8 mouse cellular contexts compared by ENCODE assay signal in the genomic region with DNA sequence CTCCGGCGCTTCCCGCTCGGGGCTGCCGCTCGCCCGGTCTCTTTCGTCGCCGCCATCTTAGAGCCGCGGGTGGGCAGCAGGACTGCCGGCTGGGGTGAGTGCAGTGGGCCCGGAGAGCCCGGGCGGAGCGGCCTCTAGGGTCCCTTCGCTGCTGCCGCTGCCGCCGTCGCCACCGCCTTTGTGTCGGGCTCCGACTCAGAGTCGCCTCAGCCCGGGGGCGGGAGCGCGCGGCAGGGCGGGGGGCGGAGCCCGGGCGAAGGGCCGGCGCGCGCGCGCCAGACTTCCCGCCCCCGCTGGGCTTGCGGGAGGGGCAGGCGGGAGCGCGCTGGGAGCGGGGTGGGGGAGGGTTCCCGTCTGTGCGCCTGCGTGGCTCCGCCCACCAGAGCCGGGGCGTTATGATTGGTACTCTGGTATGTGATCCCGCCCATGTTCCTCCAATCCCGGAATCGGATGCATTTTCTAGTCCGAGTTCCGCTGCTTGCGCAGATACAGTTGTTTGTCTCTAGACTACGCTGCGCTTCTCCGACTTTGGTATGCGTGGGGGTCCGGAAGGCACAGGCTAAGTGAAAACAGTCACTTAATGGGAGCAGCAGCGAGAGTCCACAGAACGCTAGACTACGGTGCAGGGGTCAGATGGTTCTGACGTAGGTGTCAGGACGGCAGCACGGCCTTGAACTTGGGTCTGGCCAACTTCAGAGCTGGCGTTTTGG. TPM values are rescaled to one million over a fixed set of nuclear protein-coding genes. Genes with fewer than 3 reads are reported as not detected.
DNase-seq lines count a peak whose midpoint lies in the region; ATAC-seq and TF ChIP-seq lines count a peak whose summit lies in the region.

No protein-coding gene starts in this region.

- H3K9me3 ChIP-seq in MEL (replicated peaks; ENCODE audit: insufficient read depth, low read length): no peaks in the 10 kb centered on the region
- no peaks in the 10 kb centered on the region for H3K9me3 ChIP-seq in forebrain, postnatal 0 days (ENCODE audit: low read length)
- H3K9me3 ChIP-seq in neural tube, embryonic 15.5 days (replicated peaks): no peaks in the 10 kb centered on the region

- peak; percentile 97 for DNase-seq in MEL (ENCODE audit: low read depth, low spot score)
- peak; percentile 94 to 95 for DNase-seq in cerebellum, adult 2 months
- DNase-seq in forebrain, postnatal 0 days: peak; percentile 99
- peak; percentile 96 for DNase-seq in heart, postnatal 4 days
- DNase-seq in layer of hippocampus, adult 2 months (ENCODE audit: low spot score in 2 of 2): peak; percentile 92 to 94
- peak; percentile 90 for DNase-seq in lung, adult 2 months
- peak; percentile 97 for DNase-seq in testis, postnatal 10 days (ENCODE audit: low spot score)

- peaks cover 0 to 10% of the 10 kb centered on the region in 2 experiments; a peak in 2 of 4 replicates for H3K36me3 ChIP-seq in MEL (ENCODE audit: control insufficient read depth in 1 of 2, insufficient read depth in 2 of 2, low read length in 2 of 2)
- H3K36me3 ChIP-seq in forebrain, postnatal 0 days (ENCODE audit: insufficient read depth): peaks cover 19% of the 10 kb centered on the region
- peaks cover 19% of the 10 kb centered on the region for H3K36me3 ChIP-seq in neural tube, embryonic 15.5 days

- H3K27ac ChIP-seq in MEL (ENCODE audit: control insufficient read depth, low read depth, low read length): peak overlapping the region; percentile 95
- peak overlapping the region; percentile 96 for H3K27ac ChIP-seq in cerebellum, adult 2 months (ENCODE audit: insufficient read depth, low read length)
- peak overlapping the region; percentile 100 for H3K27ac ChIP-seq in forebrain, postnatal 0 days (ENCODE audit: low read depth, low read length)
- peak overlapping the region; percentile 100 for H3K27ac ChIP-seq in layer of hippocampus, adult 2 months
- H3K27ac ChIP-seq in neural tube, embryonic 15.5 days (replicated peaks): peak overlapping the region; percentile 100

- no peak for TF ChIP-seq EP300 in MEL (IDR thresholded peaks at IDR 0.05; ENCODE audit: low read depth in 1 of 2, low read length in 2 of 2)

- H3K27me3 ChIP-seq in MEL (ENCODE audit: control insufficient read depth in 1 of 2, insufficient read depth in 2 of 2, low read length in 2 of 2): no peaks in the 10 kb centered on the region
- no peaks in the 10 kb centered on the region for H3K27me3 ChIP-seq in cerebellum, adult 2 months (ENCODE audit: control insufficient read depth, insufficient read depth, low read length)
- H3K27me3 ChIP-seq in forebrain, postnatal 0 days (ENCODE audit: insufficient read depth, low read length): no peaks in the 10 kb centered on the region
- H3K27me3 ChIP-seq in neural tube, embryonic 15.5 days (replicated peaks): no peaks in the 10 kb centered on the region

- peaks cover 25% of the 10 kb centered on the region for H3K79me2 ChIP-seq in MEL (ENCODE audit: control insufficient read depth, insufficient read depth, low read length, poor library complexity)

- ATAC-seq in forebrain, postnatal 0 days: peak; percentile 94
- ATAC-seq in neural tube, embryonic 15.5 days (ENCODE audit: low FRiP score): peak; percentile 92

- no peak for TF ChIP-seq RAD21 in MEL (IDR thresholded peaks at IDR 0.05; ENCODE audit: low read depth, low read length)

- peak overlapping the region; percentile 77 to 87 for H3K4me3 ChIP-seq in MEL (ENCODE audit: control insufficient read depth in 1 of 2, insufficient read depth in 1 of 2, low read depth in 2 of 2, low read length in 2 of 2)
- peak overlapping the region; percentile 99 for H3K4me3 ChIP-seq in cerebellum, adult 2 months (replicated peaks; ENCODE audit: insufficient read depth, low read depth, low read length)
- peak overlapping the region; percentile 94 for H3K4me3 ChIP-seq in forebrain, postnatal 0 days (ENCODE audit: low read depth, low read length)
- H3K4me3 ChIP-seq in layer of hippocampus, adult 2 months: peak overlapping the region; percentile 94
- H3K4me3 ChIP-seq in lung, adult 2 months (replicated peaks; ENCODE audit: extremely low read depth, low read depth, low read length): peak overlapping the region; percentile 98
- peak overlapping the region; percentile 89 for H3K4me3 ChIP-seq in neural tube, embryonic 15.5 days (replicated peaks)

- peaks cover 0 to 20% of the 10 kb centered on the region in 2 experiments; a peak in 3 of 4 replicates for H3K4me1 ChIP-seq in MEL (ENCODE audit: control insufficient read depth in 1 of 2, insufficient read depth in 2 of 2, low read length in 2 of 2)
- peaks cover 6% of the 10 kb centered on the region; the same call in 1 of the 2 replicates for H3K4me1 ChIP-seq in cerebellum, adult 2 months (ENCODE audit: control insufficient read depth, insufficient read depth, low read length)
- H3K4me1 ChIP-seq in forebrain, postnatal 0 days (ENCODE audit: insufficient read depth): peaks cover 15% of the 10 kb centered on the region
- H3K4me1 ChIP-seq in lung, adult 2 months (ENCODE audit: control insufficient read depth, insufficient read depth, low read length): peaks cover 13% of the 10 kb centered on the region
- H3K4me1 ChIP-seq in neural tube, embryonic 15.5 days: peaks cover 35% of the 10 kb centered on the region

- TF ChIP-seq CTCF in MEL (IDR thresholded peaks at IDR 0.05 in 2 of 3, conservative IDR thresholded peaks at IDR 0.05 in 1 of 3; ENCODE audit: control insufficient read depth in 1 of 3, insufficient read depth in 1 of 3, low read depth in 2 of 3, low read length in 3 of 3, poor library complexity in 1 of 3, severe bottlenecking in 1 of 3): no peak
- no peak for TF ChIP-seq CTCF in cerebellum, adult 2 months (IDR thresholded peaks at IDR 0.05; ENCODE audit: borderline replicate concordance, insufficient read depth, low read depth, low read length)
- TF ChIP-seq CTCF in forebrain, postnatal 0 days (IDR thresholded peaks at IDR 0.05; ENCODE audit: low read depth): no peak
- no peak; the same call in none of the 2 replicates for TF ChIP-seq CTCF in layer of hippocampus, adult 2 months (conservative IDR thresholded peaks at IDR 0.05)
- TF ChIP-seq CTCF in lung, adult 2 months (IDR thresholded peaks at IDR 0.05; ENCODE audit: insufficient read depth, low read length): no peak

- under 1% methylated on average over 72 of the region's 72 CpGs for WGBS in cerebellum, adult 2 months
- 3% methylated on average over 64 of the region's 72 CpGs for WGBS in forebrain, postnatal 0 days
- under 1% methylated on average over 65 of the region's 72 CpGs for WGBS in lung, adult 2 months
- under 1% methylated on average over 52 of the region's 72 CpGs for WGBS in neural tube, embryonic 15.5 days

- peak overlapping the region; percentile 99 for H3K9ac ChIP-seq in MEL (ENCODE audit: control insufficient read depth, low read depth, low read length, poor library complexity, severe bottlenecking)
- peak overlapping the region; percentile 100 for H3K9ac ChIP-seq in forebrain, postnatal 0 days
- peak overlapping the region; percentile 100 for H3K9ac ChIP-seq in neural tube, embryonic 15.5 days (replicated peaks)

- H3K4me2 ChIP-seq in forebrain, postnatal 0 days (ENCODE audit: low read depth): peak overlapping the region; percentile 94
- peak overlapping the region; percentile 96 for H3K4me2 ChIP-seq in neural tube, embryonic 15.5 days

- TF ChIP-seq POLR2A in MEL (IDR thresholded peaks at IDR 0.05; ENCODE audit: control insufficient read depth in 1 of 2, insufficient read depth in 1 of 2, low read depth in 1 of 2, low read length in 2 of 2, poor library complexity in 1 of 2): peak; percentile 77 to 91
- TF ChIP-seq POLR2A in cerebellum, adult 2 months (IDR thresholded peaks at IDR 0.05; ENCODE audit: borderline replicate concordance, insufficient read depth, low read length): peak; percentile 90; the same call in 1 of the 2 replicates
- peak; percentile 99 for TF ChIP-seq POLR2A in lung, adult 2 months (IDR thresholded peaks at IDR 0.05; ENCODE audit: borderline replicate concordance, extremely low read depth, low read depth, low read length)

RNA-seq across cellular contexts. Expression of a gene that starts 0.6 kb away (rescaled TPM):
- 46.8 and 47.6 TPM in 2 replicates for total RNA-seq in MEL (2012; rRNA removed)
- polyA plus RNA-seq in MEL (2012; ENCODE audit: insufficient read depth in 1 of 2, insufficient read length in 2 of 2, low read depth in 1 of 2, low replicate concordance in 2 of 2, missing spikeins in 1 of 2): 100 to 1,000 TPM in 1 of 2 experiments, not detected in 1; 118 TPM
- polyA plus RNA-seq in cerebellum, adult 2 months (2012; rRNA removed): 54.9 and 56.3 TPM in 2 replicates
- 67.3 and 82.2 TPM in 2 replicates for total RNA-seq in forebrain, postnatal 0 days (2014; rRNA removed)
- polyA plus RNA-seq in forebrain, postnatal 0 days (2015; fragmentation: Nextera tagmentation; extraction: Ambion mirVana): 104 and 115 TPM in 2 replicates
- total RNA-seq in heart, postnatal 4 days (2021): 10 to 100 TPM; 47.0 to 48.2 TPM
- 10 to 100 TPM; 45.9 to 49.6 TPM for total RNA-seq in layer of hippocampus, adult 2 months (2021)
- polyA plus RNA-seq in lung, adult 2 months (2012; rRNA removed): 42.9 and 44.3 TPM in 2 replicates
- 79.9 and 85.2 TPM in 2 replicates for polyA plus RNA-seq in neural tube, embryonic 15.5 days (2015; fragmentation: Nextera tagmentation; extraction: Ambion mirVana)

RNA-seq across cellular contexts. Expression of a gene that starts 22.2 kb away (rescaled TPM):
- total RNA-seq in MEL (2012; rRNA removed): 5.2 and 6.8 TPM in 2 replicates
- 10 to 100 TPM in 1 of 2 experiments, not detected in 1; 17.1 TPM for polyA plus RNA-seq in MEL (2012; ENCODE audit: insufficient read depth in 1 of 2, insufficient read length in 2 of 2, low read depth in 1 of 2, low replicate concordance in 2 of 2, missing spikeins in 1 of 2)
- polyA plus RNA-seq in cerebellum, adult 2 months (2012; rRNA removed): 203 and 218 TPM in 2 replicates
- total RNA-seq in forebrain, postnatal 0 days (2014; rRNA removed): 28.2 and 43.4 TPM in 2 replicates
- polyA plus RNA-seq in forebrain, postnatal 0 days (2015; fragmentation: Nextera tagmentation; extraction: Ambion mirVana): 67.9 and 80.7 TPM in 2 replicates
- 10 to 100 TPM; 13.2 to 20.5 TPM for total RNA-seq in heart, postnatal 4 days (2021)
- 10 to 100 TPM; 67.4 to 86.9 TPM for total RNA-seq in layer of hippocampus, adult 2 months (2021)
- polyA plus RNA-seq in lung, adult 2 months (2012; rRNA removed): 873 and 1,096 TPM in 2 replicates
- polyA plus RNA-seq in neural tube, embryonic 15.5 days (2015; fragmentation: Nextera tagmentation; extraction: Ambion mirVana): 117 and 192 TPM in 2 replicates

RNA-seq across cellular contexts. Expression of a gene that starts 31.8 kb away (rescaled TPM):
- total RNA-seq in MEL (2012; rRNA removed): 12.3 and 12.6 TPM in 2 replicates
- 10 to 100 TPM in 1 of 2 experiments, not detected in 1; 24.1 TPM for polyA plus RNA-seq in MEL (2012; ENCODE audit: insufficient read depth in 1 of 2, insufficient read length in 2 of 2, low read depth in 1 of 2, low replicate concordance in 2 of 2, missing spikeins in 1 of 2)
- 32.0 and 34.7 TPM in 2 replicates for polyA plus RNA-seq in cerebellum, adult 2 months (2012; rRNA removed)
- 20.9 and 26.0 TPM in 2 replicates for total RNA-seq in forebrain, postnatal 0 days (2014; rRNA removed)
- polyA plus RNA-seq in forebrain, postnatal 0 days (2015; fragmentation: Nextera tagmentation; extraction: Ambion mirVana): 10.0 and 11.2 TPM in 2 replicates
- total RNA-seq in heart, postnatal 4 days (2021): 10 to 100 TPM; 14.7 to 15.8 TPM
- total RNA-seq in layer of hippocampus, adult 2 months (2021): 10 to 100 TPM; 29.0 to 30.9 TPM
- polyA plus RNA-seq in lung, adult 2 months (2012; rRNA removed): 33.2 and 34.9 TPM in 2 replicates
- 13.3 and 13.8 TPM in 2 replicates for polyA plus RNA-seq in neural tube, embryonic 15.5 days (2015; fragmentation: Nextera tagmentation; extraction: Ambion mirVana)

RNA-seq across cellular contexts. Expression of a gene that starts 46.5 kb away (rescaled TPM):
- 1.6 and 2.0 TPM in 2 replicates for total RNA-seq in MEL (2012; rRNA removed)
- polyA plus RNA-seq in MEL (2012; ENCODE audit: insufficient read depth in 1 of 2, insufficient read length in 2 of 2, low read depth in 1 of 2, low replicate concordance in 2 of 2, missing spikeins in 1 of 2): 1 to 10 TPM in 1 of 2 experiments, not detected in 1; 2.6 TPM
- polyA plus RNA-seq in cerebellum, adult 2 months (2012; rRNA removed): 6.1 and 6.3 TPM in 2 replicates
- 5.0 and 5.4 TPM in 2 replicates for total RNA-seq in forebrain, postnatal 0 days (2014; rRNA removed)
- 4.7 and 6.4 TPM in 2 replicates for polyA plus RNA-seq in forebrain, postnatal 0 days (2015; fragmentation: Nextera tagmentation; extraction: Ambion mirVana)
- 10 to 100 TPM; 33.3 to 34.0 TPM for total RNA-seq in heart, postnatal 4 days (2021)
- total RNA-seq in layer of hippocampus, adult 2 months (2021): 1 to 10 TPM; 2.8 to 3.6 TPM
- polyA plus RNA-seq in lung, adult 2 months (2012; rRNA removed): 14.8 and 17.9 TPM in 2 replicates
- polyA plus RNA-seq in neural tube, embryonic 15.5 days (2015; fragmentation: Nextera tagmentation; extraction: Ambion mirVana): 6.8 and 7.1 TPM in 2 replicates

RNA-seq across cellular contexts. Expression of a gene that starts 47.0 kb away (rescaled TPM):
- total RNA-seq in MEL (2012; rRNA removed): 46.3 and 50.5 TPM in 2 replicates
- polyA plus RNA-seq in MEL (2012; ENCODE audit: insufficient read depth in 1 of 2, insufficient read length in 2 of 2, low read depth in 1 of 2, low replicate concordance in 2 of 2, missing spikeins in 1 of 2): 10 to 100 TPM in 1 of 2 experiments, not detected in 1; 87.7 TPM
- 177 and 191 TPM in 2 replicates for polyA plus RNA-seq in cerebellum, adult 2 months (2012; rRNA removed)
- 86.2 and 93.8 TPM in 2 replicates for total RNA-seq in forebrain, postnatal 0 days (2014; rRNA removed)
- polyA plus RNA-seq in forebrain, postnatal 0 days (2015; fragmentation: Nextera tagmentation; extraction: Ambion mirVana): 83.5 and 95.3 TPM in 2 replicates
- 100 to 1,000 TPM; 101 to 104 TPM for total RNA-seq in heart, postnatal 4 days (2021)
- total RNA-seq in layer of hippocampus, adult 2 months (2021): 100 to 1,000 TPM; 103 to 108 TPM
- 289 and 294 TPM in 2 replicates for polyA plus RNA-seq in lung, adult 2 months (2012; rRNA removed)
- 99.9 and 113 TPM in 2 replicates for polyA plus RNA-seq in neural tube, embryonic 15.5 days (2015; fragmentation: Nextera tagmentation; extraction: Ambion mirVana)

Comparison
In these comparisons a context has a peak if more than half of its experiments do, and no peak if none do; other contexts are left out.
1. Peak in every context shown above with its lines: DNase-seq, ATAC-seq, H3K4me3 ChIP-seq and H3K27ac ChIP-seq.